Mouse (Mus musculus) left cerebral cortex, adult 2 months (tissue): ENCODE measurements at regions not wholly inside any gene's neighbourhood (a gene's known extent, or its start where the extent isn't known, plus 50 kb on each side); places are given as distances from the start of the nearest gene placed in this dataset.

Experiments
- DNase-seq, 2 experiments: peaks; one replicate each; pipeline ENCODE4 v3.0.0; 2021 to 2022; ENCODE audit warnings: low spot score in 2 of 2, mixed read lengths in 1 of 2; ENCODE audit errors: extremely low spot score in 1 of 2
- H3K27ac ChIP-seq: fragments of 200-600 bp; 2 replicates; pipeline ENCODE4 v1.8.1; 2022
- H3K4me3 ChIP-seq: fragments of 200-600 bp; 2 replicates; pipeline ENCODE4 v1.8.1; 2022
- CTCF ChIP-seq: fragments of 200-600 bp; IDR thresholded peaks from 2 replicates; pipeline ENCODE4 v1.8.1; 2022; ENCODE audit warnings: antibody characterized with exemption, mild to moderate bottlenecking, moderate library complexity
- intact Hi-C: fragments of 180-260 bp; cut with DNase I; formaldehyde crosslinking; loops from one replicate; pipeline ENCODE4 v1.15.1; 2025

DNA sequence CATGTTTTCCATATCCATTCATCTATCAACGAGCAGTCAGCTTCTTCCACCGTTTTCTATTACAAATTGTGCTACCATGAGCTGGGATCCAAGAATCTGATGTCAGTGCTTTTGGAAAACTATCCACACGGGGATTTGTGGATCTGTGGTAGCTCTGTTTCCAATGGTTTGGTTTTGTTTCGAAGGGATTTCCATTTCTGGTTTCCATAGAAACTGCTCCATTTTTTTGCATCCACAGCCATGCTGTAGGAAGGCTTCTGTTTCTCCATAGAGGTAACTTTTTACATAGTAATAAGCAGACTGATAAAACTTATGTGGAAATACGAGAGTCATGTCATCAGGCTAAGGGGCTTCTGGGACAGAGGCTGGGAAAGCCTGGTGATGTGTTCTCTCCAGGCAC is 76.1 kb upstream of the Cachd1 start:
- TF ChIP-seq CTCF, result no peak
- H3K27ac ChIP-seq, result no peak overlapping the region
- H3K4me3 ChIP-seq, result no peak overlapping the region
- no peak for DNase-seq
- intact Hi-C loops, result no loop called here

DNA sequence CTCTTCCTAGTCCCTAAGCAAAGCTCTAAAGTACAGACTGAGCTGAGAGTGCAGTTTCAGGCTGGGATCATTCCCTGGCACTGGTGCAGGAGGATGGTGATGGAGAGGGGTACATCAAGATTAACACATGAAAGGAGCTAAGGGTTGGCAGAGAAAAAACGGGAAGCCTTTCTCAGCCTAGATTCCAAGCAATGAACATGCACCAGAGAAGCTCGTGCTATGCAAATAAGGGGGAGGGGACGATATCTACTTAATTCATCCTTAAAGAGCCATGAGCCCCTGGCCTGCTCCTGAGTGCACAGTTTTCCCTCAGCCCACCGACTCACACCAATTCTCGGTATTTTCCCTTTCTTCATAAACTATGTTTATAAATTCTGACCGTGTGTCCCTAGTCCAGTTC is 70.5 kb upstream of the Cachd1 start:
- H3K4me3 ChIP-seq, result no peak overlapping the region
- no peak for TF ChIP-seq CTCF
- no peak overlapping the region for H3K27ac ChIP-seq
- intact Hi-C loops, result no loop called here
- no peak for DNase-seq

DNA sequence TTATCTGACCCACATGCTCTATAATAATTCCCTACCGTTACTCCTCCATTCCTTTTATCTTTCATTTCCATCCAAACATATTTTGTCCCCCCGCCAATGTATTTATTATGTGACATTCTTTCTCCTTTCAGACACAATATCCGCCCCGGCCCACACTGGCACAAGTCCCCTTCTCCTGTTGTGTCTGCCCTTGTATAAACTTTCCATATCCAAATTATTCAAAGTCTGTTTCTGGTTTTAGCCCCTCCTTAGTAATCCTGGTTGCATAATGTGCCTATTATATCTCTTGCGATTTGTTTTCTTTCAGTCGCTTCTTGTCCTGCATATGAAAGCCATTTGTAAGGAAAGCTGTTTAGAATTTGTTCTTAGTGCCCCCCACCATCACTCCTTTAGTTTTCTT is 69.3 kb upstream of the Cachd1 start:
- DNase-seq, result no peak
- no peak overlapping the region for H3K27ac ChIP-seq
- TF ChIP-seq CTCF, result no peak
- peak overlapping the region; percentile 16; the same call in 1 of the 2 replicates for H3K4me3 ChIP-seq
- intact Hi-C loops, result no loop called here

DNA sequence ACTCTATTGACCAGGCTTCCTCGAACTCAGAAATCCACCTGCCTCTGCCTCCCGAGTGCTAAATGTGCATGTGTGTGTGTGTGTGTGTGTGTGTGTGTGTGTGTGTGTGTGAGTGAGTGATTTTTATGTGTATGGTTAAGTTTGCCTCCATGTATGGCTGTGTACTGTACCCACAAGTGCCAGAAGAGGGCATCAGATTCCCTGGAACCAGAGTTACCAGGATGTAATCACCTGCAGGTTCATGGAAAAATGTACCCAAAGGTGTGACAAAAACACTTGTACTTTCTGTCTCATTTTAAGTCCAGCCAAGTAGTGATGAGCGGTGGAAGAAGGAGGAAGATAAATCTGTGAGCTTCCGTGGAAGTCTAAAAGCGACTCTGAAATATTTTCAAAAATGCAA is 68.2 kb upstream of the Cachd1 start:
- DNase-seq, result no peak
- Histone ChIP-seq H3K27ac (no peak overlapping the region), H3K4me3 (no peak overlapping the region)
- TF ChIP-seq CTCF, result peak; percentile 19
- intact Hi-C loops, result no loop called here

DNA sequence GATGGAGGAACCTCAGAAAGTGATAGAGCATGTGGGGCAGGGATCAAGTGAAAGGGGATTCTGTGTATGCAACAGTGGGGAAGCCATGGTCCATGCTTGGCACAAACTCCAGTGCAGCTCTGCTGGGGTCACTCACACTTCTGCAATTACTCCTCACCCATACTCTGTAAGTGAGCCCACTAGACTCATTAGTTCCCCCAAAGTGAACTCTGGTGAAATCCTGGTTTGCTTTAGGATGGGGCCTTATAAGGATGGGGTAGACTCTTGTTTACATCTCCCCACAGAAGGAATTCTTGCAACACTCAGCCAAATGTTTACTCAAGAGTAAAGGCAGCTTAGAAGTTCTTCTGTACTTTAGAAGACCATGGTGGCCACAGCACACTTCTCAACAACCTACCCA is 62.2 kb upstream of the Cachd1 start:
- no peak for DNase-seq
- intact Hi-C loops, result no loop called here
- Histone ChIP-seq H3K27ac (no peak overlapping the region), H3K4me3 (no peak overlapping the region)
- no peak for TF ChIP-seq CTCF

DNA sequence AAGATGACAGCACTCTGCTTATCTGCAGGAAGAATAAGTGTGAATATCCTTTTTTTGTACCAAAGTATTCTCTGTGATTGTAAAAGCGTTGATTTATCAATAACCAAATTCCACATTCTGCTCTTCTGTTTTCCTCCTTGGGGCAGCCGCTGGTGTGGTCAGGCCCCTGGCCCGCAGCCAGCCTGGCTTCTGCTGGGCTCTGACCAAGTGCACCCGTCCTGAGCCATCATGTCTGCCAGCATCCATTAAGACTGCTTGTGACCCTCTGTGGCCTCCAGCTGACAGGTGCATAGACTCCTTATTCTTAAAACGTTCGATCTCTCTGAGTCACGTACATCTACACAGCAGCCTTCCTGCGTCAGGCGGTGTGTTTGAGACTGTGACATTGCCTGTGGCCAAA is 58.9 kb upstream of the Cachd1 start:
- DNase-seq, result no peak
- Histone ChIP-seq H3K27ac (no peak overlapping the region), H3K4me3 (no peak overlapping the region)
- TF ChIP-seq CTCF, result no peak
- intact Hi-C loops, result no loop called here

DNA sequence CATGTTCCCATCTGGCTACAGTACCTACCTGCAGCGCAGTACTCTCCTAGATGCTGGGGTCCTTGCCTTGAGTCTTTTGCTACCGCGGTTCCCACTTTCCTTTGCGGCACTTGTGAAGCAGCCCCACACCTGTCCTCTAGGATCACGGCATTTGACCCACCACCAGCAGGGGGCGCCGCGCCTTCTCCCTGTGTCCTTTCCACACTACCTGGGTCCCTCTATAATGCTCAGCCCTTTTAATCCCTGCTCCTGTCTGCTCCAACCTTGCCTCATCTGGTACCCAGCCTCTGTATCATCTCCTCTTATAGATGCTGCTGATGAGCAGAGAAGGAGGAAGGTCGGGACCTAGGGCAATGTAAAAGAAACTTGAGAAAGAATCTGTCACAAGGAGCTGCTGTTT is 53.9 kb upstream of the Cachd1 start:
- intact Hi-C loops, result loop anchor here (5.0 kb wide), 3 partner anchors 135 to 425 kb away; no protein-coding TSS in a partner anchor
- Histone ChIP-seq H3K27ac (no peak overlapping the region), H3K4me3 (no peak overlapping the region)
- TF ChIP-seq CTCF, result peak; percentile 76
- peak; percentile 32 to 60 for DNase-seq

DNA sequence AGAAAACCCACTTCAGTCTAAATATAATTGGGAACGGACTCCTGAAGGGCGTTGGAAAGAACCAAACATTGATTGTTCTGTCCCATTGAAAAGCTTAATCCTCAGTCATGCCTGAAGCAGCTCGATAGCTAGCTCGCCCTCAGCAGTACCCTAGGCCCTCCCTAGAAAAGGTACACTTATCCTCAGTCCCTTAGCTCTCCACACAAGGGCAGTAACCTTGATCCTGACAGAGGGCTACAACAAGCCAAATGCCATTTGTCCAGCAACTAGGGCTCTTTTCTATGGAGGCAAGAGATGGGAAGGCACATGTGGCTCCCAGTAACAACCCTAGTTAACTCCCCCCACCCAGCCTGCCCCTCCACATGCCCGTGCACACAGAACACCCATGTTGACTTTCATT is 53.4 kb upstream of the Cachd1 start:
- intact Hi-C loops, result loop anchor here (5.0 kb wide), 3 partner anchors 136 to 424 kb away; no protein-coding TSS in a partner anchor
- Histone ChIP-seq H3K27ac (no peak overlapping the region), H3K4me3 (no peak overlapping the region)
- no peak for DNase-seq
- TF ChIP-seq CTCF, result no peak

DNA sequence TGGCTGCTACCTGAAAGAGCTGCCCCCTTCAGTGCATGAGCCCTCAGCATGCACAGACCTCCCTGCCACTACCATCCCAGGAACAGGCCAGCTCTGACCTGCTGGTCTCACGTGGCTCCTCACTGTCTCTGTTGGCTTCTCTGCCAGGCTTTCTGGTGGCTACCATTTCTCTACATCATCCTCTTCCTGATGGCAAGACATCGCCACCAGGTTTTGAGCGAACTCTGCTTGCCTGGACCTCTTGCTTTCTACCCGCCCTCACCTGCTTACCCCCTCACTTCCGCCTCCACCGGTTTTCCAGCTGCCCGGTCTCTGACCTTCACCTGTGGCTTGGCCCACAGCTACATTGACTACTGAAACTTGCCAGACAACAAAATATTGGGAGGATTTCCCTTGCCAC is 50.7 kb upstream of the Cachd1 start:
- intact Hi-C loops, result no loop called here
- no peak for TF ChIP-seq CTCF

DNA sequence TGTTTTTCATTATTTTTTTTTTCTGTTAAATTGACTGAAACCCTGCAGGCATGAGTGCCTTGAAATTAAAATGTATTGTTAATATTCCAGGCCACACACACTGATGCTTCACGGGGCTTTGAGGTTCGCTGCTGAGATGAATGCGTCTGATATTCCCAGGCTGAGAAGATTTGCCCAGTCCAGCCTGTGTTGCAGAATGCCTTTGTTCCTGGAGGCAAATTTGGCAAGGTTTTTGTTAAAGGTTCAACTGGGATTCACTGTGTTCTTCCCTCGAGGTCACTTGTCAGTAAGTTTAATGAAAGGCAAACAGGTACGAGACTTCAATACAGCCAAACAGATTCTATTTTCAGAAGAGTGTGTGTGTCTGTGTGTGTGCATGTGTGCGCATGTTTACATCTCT is 50.0 kb upstream of the Cachd1 start:
- no peak overlapping the region for H3K27ac ChIP-seq
- intact Hi-C loops, result no loop called here

More for the DNA sequence above, 50.7 kb upstream of the Cachd1 start:
- no peak overlapping the region for H3K27ac ChIP-seq
- no peak overlapping the region for H3K4me3 ChIP-seq
- no peak for DNase-seq

More for the DNA sequence above, 50.0 kb upstream of the Cachd1 start:
- H3K4me3 ChIP-seq, result no peak overlapping the region
- no peak for DNase-seq
- no peak for TF ChIP-seq CTCF
